Mouse (Mus musculus) frontal cortex, postnatal 25 days (tissue): ENCODE results near the gene Aff1.

Source experiments
- DNase-seq, 2 experiments: peaks; one replicate each; pipeline ENCODE4 v3.0.0; 2022; ENCODE audit warnings: low spot score in 2 of 2

The Aff1 gene

DNA sequence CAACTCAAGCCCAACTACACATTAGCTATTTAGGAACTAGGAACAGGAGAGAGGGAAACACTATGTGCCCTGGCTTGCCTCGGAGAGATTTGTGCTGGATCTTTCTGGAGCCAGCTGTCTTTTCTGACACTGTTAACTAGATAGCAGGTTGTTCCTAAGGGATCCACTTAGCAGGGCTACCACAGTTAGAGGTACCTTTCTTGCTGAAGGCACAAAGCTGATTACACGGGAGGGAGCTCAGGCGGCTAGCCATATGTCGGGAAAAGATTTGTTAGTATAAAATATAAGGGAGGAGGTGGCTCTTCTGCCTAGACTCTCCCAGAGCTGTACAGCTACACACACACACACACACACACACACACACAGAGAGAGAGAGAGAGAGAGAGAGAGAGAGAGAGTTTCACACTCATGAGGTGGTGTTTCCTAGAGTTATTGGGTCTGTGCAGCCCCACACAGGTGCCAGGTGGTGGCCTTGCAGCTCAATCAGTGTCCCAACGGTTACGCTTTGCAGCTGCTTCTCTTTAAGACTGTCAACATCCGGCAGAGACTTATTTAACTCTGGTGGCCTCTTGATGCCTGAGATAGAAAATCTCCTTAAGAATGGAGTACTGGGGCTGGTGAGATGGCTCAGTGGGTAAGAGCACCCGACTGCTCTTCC lies 34.2 kb downstream of the Aff1 start:
- no peak for DNase-seq

DNA sequence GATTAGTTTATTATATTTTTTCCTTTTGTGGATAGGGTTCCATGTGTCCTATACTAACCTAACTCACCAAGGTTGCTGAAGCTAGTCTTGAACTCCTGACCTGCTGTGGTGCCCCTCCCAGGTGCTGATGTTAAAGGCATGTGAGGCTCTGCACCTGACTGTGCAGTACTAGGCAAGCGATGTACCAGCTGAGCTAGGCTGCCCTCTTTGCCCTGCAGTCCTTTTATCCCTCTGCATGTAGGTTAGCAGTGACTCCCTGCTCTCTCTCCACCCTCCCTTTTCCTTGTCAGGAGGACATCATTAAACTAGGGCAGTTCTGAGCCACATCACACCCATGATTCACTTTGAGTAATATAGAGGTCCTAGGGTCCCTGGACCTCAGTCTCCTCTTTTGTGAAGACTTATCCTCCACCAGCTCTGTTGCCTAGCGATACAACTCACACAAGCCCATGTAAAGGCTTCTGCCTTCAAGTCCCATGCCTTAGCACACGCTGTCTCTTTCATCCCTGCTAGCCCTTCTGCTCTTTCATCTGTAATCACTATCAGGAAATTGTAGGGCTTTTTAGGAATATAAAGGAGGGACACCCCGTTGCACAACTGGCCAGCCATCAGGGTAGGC lies 35.7 kb downstream of the Aff1 start:
- no peak for DNase-seq

DNA sequence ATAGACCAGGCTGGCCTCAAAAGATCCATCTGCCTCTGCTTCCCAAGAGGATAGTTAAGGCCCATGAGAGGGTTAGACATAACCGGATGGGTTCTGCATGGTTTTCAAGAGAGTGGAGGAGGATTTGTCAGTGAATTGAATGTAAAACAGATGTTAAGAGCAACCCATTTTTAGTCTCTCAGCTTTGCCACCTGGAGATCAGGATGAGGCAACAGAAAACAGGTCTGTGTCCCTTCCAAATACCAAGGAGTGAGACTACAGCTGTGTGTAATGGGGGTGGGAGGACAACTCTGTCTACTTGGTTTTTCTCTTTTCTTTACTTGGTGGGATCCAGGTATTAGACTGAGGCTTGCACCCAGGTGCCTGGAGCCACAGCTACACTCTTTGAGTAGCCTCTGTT lies 37.1 kb downstream of the Aff1 start:
- DNase-seq = no peak

DNA sequence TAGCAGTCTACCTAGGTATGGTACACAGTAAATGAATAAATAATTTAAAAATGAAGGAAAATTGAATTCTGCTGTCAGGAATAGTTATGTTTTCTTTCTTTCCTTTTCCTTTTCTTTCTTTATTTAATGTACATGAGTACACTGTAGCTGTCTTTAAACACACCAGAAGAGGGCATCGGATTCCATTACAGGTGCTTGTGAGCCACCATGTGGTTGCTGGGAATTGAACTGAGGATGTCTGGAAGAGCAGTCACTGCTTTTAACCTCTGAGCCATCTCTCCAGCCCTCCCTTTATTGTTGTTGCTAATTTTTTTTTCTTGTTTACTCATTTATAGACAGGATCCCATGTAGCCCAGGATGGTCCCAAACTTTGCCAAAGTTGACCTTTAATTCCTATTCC lies 38.0 kb downstream of the Aff1 start:
- DNase-seq = no peak

DNA sequence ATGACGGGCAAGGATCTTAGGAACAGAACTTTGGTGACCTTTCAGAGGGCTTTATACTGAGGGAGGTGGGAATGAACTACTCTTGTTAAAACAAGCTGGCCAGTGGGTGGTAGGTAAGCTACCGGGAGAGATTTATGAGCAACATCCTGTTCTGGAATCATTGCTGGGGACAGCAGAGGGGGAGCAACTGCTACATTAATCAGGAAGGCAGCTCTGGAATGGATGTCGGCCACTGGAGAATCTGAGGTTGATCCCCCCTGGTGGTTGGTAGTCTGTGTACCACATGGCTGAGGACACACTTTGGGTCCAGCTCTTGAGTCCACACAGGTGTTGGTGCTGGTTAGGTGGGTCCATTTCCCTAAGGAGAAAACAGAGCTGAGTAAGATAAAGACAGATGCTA lies 38.6 kb downstream of the Aff1 start:
- no peak for DNase-seq

DNA sequence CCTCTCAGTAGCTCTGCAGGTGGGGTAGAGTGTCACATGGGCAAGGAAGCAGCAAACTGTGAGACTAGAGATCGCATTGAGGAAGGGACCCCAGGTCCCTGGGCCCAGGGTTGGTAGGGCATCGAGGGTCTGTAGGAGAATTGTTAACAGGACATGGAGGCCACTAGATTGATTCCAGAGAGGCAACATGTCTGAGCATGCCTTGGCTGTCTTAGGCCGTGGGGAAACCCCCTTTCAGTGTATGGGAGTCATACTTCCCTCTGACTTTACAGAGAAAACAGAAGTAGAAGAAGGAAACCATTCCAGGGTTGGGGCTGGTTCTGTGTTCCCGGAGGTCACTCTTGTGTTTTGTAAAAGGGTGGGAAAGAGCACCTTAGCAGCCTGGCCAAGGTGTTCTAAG lies 40.4 kb downstream of the Aff1 start:
- no peak for DNase-seq

DNA sequence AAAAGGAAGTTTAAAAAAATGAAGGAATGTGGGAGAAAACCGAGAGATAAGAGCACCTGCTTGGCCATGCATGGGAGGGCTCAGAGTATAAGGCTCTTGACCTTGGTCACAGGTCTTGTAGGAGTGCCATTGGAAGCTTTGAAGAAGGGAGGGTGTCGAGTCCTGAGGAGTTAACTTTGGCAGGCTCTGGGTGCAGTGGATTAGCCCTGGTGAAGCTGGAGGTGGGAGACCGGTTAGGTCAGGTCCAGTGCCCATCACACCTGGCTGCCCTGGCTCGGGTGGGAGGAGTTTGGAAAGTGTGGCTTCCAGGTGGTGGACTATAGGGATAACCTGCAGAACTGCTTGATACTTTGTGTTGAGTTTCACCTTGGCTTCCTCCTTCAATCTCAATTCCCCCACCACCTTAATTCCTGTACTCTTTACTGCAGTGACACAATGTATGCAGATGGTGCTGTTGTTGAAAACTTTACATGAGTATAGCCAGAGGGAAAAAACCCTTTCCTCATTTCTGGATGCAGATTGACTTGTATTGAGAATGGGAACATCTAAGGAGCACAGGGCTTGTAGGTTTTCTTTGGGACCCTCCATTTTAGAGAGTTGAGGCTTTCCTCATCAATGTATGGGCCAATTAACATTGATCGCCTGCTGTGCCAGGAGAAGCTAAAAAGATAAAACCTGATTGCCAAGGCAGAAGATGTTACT lies 43.4 kb downstream of the Aff1 start:
- DNase-seq = no peak

DNA sequence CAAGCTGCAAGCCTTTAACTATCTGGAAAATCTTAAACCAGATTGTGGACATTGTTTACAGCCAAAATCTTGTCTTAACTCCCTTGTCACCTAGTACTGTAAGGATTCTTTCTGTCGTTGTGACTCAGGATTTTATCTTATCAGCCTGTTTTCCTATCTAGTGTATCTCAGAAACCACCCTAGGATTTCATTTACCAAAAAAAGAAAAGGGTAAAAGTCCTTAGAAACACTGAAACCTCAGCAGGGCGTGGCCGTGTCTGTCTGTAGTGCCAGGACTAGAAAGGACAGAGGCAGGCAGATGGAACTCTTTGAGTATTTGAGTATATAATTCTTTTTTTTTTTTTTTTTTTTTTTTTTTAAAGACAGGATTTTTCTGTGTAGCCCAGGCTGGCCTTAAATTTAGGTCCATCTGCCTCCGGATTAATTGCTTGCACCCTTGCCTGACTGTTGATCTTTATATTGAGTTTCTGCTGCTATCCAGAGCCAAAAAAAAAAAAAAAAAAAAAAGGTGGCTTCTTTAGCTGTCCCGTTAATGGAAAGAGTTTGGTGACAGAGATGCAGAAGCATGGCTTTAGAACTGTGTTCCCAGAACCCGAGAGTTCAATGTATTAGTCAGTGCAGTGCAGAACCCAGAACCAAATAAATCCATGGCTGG lies 44.5 kb downstream of the Aff1 start:
- DNase-seq = no peak

DNA sequence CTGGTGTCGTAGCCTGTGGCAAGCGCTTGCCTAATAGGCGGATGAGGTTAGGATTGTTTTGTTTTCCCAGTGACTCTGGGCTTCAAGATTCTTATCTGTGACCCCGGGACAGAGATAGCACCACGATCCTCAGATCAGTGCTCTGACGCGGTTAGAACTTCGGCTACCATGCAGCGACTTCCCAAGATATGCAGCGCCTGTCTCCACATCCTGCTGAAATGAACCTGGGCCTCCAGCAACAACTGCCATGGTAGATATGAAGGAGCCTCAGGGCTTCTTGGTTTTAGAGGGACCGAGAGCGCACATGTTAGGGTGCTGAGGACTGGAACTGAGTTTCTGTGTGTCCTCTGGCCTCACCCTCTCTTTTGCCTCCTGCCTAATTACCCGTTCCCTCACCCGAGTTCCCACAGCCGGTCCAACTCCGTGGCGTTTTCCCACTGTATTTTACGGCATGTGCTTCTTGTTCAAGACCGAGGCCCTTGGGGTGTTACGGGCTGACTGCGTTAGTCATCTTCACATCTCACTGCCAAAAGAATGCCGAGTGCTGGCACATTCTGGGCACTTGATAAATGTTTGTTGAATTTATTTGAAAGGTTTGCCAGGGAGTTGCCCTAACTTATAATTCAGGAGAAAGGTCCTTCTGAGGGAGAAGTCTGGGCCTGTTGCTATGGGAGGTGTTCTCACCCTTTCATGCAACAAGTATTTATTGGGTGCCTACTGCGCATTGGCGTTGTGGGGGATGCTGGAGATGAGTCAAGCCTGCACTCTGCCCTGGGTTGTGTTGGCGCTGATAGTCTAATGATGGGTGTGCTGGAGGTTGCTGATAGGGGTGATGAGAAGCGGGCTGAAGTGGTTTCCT lies 45.3 kb downstream of the Aff1 start:
- no peak for DNase-seq

DNA sequence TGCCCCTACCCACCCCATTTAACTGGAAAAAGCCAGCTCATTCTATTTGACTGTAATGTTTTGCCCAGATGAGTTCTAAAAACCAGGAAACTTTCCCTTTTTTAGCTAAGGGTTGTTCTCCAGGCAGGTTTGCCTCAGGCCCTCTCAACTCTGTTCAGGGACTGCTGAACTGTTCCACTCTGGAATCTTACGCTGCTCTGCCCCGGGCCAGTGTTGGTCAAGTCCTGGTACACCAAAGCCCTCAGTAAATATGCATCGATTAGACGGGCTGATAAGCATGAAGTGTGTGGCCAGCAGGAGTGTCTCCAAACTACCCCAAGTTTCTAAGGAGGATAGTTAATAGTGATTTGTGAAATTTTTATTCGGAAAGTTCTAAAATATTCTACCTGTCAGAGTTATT lies 46.3 kb downstream of the Aff1 start:
- DNase-seq = no peak

DNA sequence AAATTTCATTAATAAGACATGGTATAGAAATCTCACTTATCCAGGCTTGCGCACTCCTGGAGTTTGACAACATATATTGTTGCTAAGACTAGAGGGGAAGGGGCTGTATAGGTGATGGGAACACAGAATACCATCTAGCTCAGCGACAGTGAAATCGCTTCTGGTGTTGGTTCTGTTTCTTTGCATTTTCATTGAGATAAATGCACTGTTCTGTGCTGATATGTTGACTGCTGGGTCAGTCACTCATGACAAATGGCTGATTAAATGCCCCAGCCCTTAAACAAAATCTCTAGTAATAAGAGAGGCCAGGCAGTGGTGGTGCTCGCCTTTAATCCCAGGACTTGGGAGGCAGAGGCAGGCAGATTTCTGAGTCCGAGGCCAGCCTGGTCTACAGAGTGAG lies 47.0 kb downstream of the Aff1 start:
- no peak for DNase-seq

DNA sequence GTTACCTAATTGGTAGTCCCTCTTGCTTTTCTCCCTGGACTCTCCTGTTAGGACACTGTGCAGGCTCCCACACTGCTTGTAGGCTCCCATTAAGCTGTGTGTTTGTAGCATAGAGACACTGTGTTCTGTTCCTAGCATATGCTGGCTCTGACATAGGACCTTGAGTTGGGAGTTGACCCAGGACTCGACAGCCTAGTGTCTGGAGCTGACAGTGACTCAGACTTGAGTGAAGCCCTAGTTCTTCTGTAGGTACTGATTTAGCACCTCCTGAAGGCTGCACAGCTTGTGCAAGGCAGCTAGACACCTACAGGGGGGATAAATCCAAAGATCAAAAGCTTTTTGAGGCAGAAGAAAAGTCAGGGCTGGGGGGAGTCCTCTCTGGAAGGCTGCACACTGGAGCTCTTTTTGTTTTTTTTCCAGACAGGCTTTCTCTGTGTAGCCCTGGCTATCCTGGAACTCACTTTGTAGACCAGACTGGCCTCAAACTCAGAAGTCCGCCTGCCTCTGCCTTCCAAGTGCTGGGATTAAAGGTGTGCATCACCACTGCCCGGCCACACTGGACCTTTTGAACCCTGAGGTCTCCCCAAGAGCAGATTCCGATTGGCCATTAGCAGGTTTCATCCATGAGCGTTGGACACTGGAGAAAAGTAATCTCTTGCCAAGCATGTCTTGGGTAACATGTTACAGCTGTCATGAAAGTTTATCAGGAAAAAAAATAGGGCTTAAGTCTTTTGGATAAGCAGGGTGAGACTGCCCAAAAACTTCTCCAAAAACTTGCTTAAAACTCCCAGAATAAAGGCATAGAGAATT lies 48.1 kb downstream of the Aff1 start:
- no peak for DNase-seq

DNA sequence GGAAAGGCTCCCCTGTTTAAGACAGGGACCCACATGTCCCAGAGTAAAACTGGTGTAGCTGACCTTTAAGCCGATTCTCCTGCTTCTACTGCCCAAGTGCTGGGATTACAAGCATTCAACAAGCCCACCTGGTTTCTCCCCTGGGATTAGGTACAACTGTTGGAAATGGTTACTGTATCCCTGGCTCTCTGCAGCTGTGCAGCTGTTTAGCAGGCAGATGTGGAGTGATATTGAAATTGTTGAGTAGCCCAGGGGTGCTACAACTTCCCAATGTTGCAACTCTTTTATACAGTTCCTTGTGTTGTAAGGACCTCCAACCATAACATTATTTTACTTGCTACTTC lies 48.7 kb downstream of the Aff1 start:
- no peak for DNase-seq

DNA sequence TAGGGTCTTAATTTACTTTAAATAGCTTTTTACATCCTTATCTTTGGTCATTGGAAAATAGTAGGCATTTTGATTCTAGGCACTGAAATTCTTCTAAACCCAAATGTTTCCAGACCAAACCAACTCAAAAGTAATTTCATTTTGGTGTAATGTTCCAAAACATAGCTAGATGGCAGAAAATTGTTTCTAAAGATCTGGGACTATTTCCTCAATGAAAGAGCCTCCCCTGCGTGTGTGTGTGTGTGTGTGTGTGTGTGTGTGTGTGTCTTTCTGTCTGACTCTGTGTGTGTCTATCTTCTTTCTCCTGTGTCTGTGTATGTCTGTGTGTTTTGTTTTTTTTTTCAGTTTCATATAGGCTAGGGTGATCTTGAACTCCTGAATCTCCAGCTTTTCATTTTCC lies 49.3 kb downstream of the Aff1 start:
- DNase-seq = no peak

DNA sequence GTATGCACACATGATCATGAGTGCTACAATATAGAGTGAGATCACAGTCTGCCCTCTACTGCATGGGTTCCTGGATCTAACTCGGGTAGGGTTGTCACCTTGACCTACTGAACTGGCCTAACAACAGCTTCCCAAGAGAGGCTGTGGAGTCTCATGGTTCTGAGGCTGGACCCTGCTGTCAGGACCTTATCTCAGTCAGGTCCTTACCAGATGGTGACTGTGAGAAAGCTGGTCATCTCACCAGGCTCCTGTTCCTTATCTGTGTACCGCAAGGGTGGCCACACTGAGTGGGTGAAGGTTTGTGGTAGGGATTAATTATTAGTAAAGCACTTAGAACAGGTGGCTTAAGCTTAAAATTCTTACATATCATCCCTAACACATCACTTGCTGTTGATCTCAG lies 49.8 kb downstream of the Aff1 start:
- no peak for DNase-seq

DNA sequence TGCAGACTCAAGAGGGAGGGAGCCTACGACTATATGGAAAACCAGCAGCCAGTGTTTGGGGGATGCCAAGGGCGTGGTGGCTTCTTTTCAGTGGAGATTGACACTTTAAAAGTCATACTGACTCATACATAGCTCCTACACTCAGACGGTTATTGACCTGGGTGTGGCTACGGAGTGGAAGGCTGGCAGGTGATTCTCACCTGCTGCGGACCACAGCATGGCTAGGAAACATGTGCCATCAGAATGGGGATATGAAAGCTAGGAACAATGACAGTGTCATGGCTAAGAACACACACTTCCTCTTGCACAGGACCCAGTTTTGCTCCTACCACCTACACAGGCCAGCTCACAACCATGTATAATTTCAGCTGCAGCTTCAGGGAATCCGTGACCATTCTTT lies 52.4 kb downstream of the Aff1 start:
- DNase-seq = no peak

DNA sequence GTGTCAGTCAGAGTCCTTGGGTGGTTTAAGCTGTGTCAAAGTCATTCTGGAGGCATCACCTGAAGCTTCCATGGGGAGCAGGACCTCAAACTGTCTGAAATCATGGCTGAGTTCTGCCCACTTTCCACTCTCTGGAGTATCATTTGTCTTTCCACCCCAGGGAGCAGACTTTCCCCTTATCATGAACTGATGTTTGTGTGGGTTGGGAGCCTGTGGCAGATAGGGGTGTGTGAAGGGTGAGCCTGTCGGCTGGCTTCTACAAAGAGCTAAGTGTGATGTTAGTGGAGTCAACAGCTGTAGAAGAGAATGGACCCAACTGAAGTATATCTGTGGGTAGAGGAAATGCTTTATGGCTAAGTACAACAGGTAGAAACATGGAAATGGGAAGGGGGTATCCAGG lies 53.5 kb downstream of the Aff1 start:
- DNase-seq = no peak

DNA sequence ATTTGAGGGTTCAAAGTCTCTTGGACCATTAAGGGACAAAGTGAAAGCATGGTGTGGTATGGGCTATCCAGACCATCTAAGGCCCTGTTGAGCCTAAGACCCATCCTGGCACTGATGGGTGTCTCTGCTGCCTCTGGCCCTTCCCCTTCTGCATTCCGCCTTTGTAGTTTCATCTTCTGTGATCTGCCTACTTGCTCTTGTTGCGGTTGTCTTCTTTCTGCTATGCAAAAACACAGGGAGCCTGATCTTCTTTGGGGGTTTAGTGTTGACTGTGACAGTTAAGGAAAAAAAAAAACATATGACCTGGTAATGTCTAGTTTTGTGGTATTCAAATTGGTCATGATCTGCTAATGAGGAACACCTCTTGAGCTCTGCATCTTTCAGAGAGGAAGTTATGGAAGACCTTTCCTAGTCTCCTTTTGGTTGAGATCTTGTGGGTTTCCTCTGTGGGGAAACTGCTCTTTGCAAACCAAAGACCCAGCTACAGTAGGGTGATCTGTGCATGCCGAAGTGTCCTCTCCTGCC lies 54.4 kb downstream of the Aff1 start:
- no peak for DNase-seq

DNA sequence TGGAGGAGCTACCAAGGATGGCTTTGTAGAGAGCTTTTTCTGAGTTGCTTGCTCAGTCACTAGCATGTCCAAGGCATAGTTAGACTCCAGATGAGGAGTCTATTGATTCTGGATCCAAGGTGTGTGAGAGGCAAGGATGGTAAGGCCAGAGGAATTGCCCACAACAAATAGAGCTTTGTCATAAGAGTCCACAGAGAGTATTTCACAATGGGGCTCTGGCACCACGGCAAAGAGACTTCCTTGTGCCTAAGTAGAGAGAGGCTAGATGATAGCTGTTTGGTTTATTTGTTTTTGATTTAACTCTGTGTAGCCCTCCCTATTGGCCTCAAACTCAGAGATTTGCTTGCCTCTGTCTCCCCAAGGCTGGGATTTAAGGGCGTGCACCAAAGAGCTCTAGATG lies 54.9 kb downstream of the Aff1 start:
- no peak for DNase-seq

DNA sequence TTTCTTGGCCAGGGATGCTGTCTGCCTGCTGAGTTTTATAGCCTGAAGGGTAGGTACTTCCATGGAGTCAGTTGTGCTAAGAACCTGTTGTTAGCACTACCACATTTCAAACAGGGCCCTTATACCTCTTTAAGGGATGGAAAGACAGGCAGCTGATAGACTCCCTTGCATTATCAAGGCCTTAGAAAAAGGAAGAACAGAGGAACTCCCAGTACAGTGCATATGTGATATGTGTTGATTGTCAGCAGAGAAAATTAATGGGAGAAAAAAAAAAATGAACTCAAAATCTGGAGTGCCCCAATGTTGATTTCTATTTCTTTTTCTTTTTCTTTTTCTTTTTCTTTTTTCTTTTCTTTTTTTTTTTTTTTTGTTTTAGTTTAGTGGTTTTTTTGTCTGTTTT lies 56.2 kb downstream of the Aff1 start:
- DNase-seq = no peak
